Mouse (Mus musculus): ENCODE measurements around the gene Mtfr1l. TPM values are rescaled to one million over a fixed set of nuclear protein-coding genes. Genes with fewer than 3 reads are reported as not detected.
"Not testable (repeated sequence)": the region's sequence is repeated elsewhere in the genome, so short reads cannot be mapped to it uniquely, and the experiment has no call there.

Mtfr1l gene
- total and polyA plus RNA-seq, 2 experiments from 2014 or later, result 159 to 207 TPM

DNA sequence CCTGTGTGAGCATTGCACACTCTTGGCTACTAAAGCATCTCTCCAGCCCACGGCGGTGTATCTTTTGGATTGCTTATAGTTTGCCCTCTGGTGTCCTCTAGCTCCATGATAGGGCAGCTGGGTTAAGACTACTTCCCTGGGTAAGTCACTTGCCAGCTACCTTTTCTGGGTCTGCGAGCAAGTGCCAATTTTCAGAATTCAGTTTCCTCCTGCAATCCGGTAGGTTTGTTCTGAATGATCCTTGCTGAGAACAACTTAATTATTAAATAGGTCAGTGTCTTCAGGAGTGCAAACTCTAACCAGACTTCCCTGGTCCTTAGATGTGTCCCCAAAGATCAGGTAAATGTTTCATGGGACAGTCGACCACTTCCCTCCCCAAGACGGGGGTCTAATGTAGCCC, 34.1 kb downstream of the Mtfr1l start:
- 82% methylated on average over 6 of the region's 6 CpGs for WGBS
- Histone ChIP-seq H3K27me3 (ENCODE audit: control insufficient read depth, insufficient read depth, low read length) (no peaks in the 10 kb centered on the region), H3K4me1 (ENCODE audit: control insufficient read depth, insufficient read depth) (peaks cover 19% of the 10 kb centered on the region), H3K27ac (ENCODE audit: low read depth) (no peak overlapping the region), H3K9me3 (replicated peaks; ENCODE audit: control insufficient read depth, low read length) (no peaks in the 10 kb centered on the region; the same call in 1 of the 2 replicates), H3K4me3 (ENCODE audit: low read depth, low read length) (no peak overlapping the region), H3K4me2 (ENCODE audit: low read depth, low read length) (no peak overlapping the region), H3K9ac (replicated peaks; ENCODE audit: low read depth, low read length) (no peak overlapping the region), H3K36me3 (replicated peaks; ENCODE audit: control insufficient read depth, insufficient read depth, low read length) (no peaks in the 10 kb centered on the region)
- no peak for DNase-seq (ENCODE audit: low spot score)
- no peak for ATAC-seq (ENCODE audit: insufficient read depth, low read depth)
- no peak for TF ChIP-seq CTCF (IDR thresholded peaks at IDR 0.05; ENCODE audit: low read depth)
- no peak for TF ChIP-seq EP300 (IDR thresholded peaks at IDR 0.05; ENCODE audit: low read depth)

GRCm38 (mm10) chr4:134498983-134499382, 36.2 kb downstream of the Mtfr1l start:
- not testable (repeated sequence) for H3K36me3 ChIP-seq (replicated peaks; ENCODE audit: control insufficient read depth, insufficient read depth, low read length); DNase-seq (ENCODE audit: low spot score); H3K27ac ChIP-seq (ENCODE audit: low read depth); H3K9ac ChIP-seq (replicated peaks; ENCODE audit: low read depth, low read length); H3K4me2 ChIP-seq (ENCODE audit: low read depth, low read length); H3K27me3 ChIP-seq (ENCODE audit: control insufficient read depth, insufficient read depth, low read length); H3K9me3 ChIP-seq (replicated peaks; ENCODE audit: control insufficient read depth, low read length); ATAC-seq (ENCODE audit: insufficient read depth, low read depth); H3K4me3 ChIP-seq (ENCODE audit: low read depth, low read length)
- H3K4me1 ChIP-seq (ENCODE audit: control insufficient read depth, insufficient read depth), result peaks cover 36% of the 10 kb centered on the region
- WGBS, result 74% methylated on average over 6 of the region's 6 CpGs

GRCm38 (mm10) chr4:134497986-134498731, 37.0 kb downstream of the Mtfr1l start:
- no peak for TF ChIP-seq CTCF (IDR thresholded peaks at IDR 0.05; ENCODE audit: low read depth)
- no peak for TF ChIP-seq EP300 (IDR thresholded peaks at IDR 0.05; ENCODE audit: low read depth)
- no peak overlapping the region for H3K9ac ChIP-seq (replicated peaks; ENCODE audit: low read depth, low read length)
- no peaks in the 10 kb centered on the region for H3K36me3 ChIP-seq (replicated peaks; ENCODE audit: control insufficient read depth, insufficient read depth, low read length)
- H3K4me3 ChIP-seq (ENCODE audit: low read depth, low read length), result no peak overlapping the region
- H3K27ac ChIP-seq (ENCODE audit: low read depth), result no peak overlapping the region
- H3K4me1 ChIP-seq (ENCODE audit: control insufficient read depth, insufficient read depth), result peaks cover 36% of the 10 kb centered on the region
- H3K4me2 ChIP-seq (ENCODE audit: low read depth, low read length), result peak overlapping the region; percentile 96
- DNase-seq (ENCODE audit: low spot score) (no peak), ATAC-seq (ENCODE audit: insufficient read depth, low read depth) (no peak)
- 53% methylated on average over 12 of the region's 12 CpGs for WGBS
- no peaks in the 10 kb centered on the region for H3K9me3 ChIP-seq (replicated peaks; ENCODE audit: control insufficient read depth, low read length)
- H3K27me3 ChIP-seq (ENCODE audit: control insufficient read depth, insufficient read depth, low read length), result no peaks in the 10 kb centered on the region

DNA sequence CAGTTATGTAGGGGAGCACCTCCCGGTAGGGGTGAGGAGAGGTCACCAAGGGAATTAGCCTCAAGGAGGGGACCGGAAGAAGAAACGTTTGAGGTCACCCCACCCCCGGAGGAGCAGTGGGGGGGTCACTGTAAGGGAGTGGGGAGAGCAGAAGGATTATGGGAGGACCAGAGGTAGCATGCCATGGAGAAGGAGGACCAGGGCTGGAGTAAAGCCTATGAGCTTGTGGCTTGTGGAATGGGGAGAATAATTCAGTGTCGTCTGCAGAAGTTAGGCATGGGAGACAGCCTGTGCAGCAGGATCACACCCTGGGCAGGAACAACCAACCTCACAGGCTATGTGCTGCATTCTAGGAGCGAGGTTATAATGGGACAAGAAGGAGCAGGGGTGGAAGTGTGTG, 38.0 kb downstream of the Mtfr1l start:
- Histone ChIP-seq H3K9me3 (replicated peaks; ENCODE audit: control insufficient read depth, low read length) (no peaks in the 10 kb centered on the region), H3K27me3 (ENCODE audit: control insufficient read depth, insufficient read depth, low read length) (no peaks in the 10 kb centered on the region), H3K9ac (replicated peaks; ENCODE audit: low read depth, low read length) (peak overlapping the region; percentile 59), H3K4me3 (ENCODE audit: low read depth, low read length) (peak overlapping the region; percentile 60), H3K27ac (ENCODE audit: low read depth) (peak overlapping the region; percentile 81), H3K4me1 (ENCODE audit: control insufficient read depth, insufficient read depth) (peaks cover 36% of the 10 kb centered on the region), H3K36me3 (replicated peaks; ENCODE audit: control insufficient read depth, insufficient read depth, low read length) (no peaks in the 10 kb centered on the region), H3K4me2 (ENCODE audit: low read depth, low read length) (peak overlapping the region; percentile 96)
- 4% methylated on average over 6 of the region's 6 CpGs for WGBS
- ATAC-seq (ENCODE audit: insufficient read depth, low read depth) (no peak; the same call in 1 of the 2 replicates), DNase-seq (ENCODE audit: low spot score) (no peak)
- TF ChIP-seq EP300 (IDR thresholded peaks at IDR 0.05; ENCODE audit: low read depth), result no peak
- TF ChIP-seq CTCF (IDR thresholded peaks at IDR 0.05; ENCODE audit: low read depth), result no peak

DNA sequence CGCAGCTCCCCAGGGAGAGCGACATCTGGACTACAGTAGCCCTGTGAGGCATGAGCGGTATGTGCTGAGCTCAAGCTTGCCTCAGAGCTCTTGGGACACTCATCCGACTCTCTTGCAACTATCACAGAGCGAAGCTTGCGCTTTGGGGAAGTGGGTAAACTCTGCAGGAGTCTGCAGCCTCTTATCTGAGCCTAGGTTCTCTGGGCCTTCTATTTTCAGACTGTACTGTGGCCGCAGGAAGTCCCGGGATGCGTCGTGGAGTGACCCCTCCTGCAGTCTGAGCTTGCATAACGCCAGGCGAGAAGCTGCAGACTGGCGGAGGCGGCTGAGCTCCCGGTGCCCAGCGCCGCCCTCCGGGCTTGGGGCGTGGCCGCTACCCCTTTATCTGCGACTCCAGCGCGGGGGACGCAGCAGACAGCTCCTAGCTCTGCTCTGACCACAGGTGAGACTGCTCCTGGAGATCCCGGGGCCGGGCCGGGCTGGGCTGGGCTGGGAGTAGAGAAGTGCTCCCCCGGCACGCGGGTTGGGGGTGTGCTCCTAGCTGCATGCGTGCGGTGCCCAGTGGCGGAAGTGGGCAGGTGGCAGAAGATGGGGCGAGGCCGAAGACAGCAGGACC, 38.5 kb downstream of the Mtfr1l start, which contains the start of gene Paqr7:
Paqr7 (plus strand) TSS at position 103 of the 616 bp plus-strand sequence.
- TF ChIP-seq CTCF (IDR thresholded peaks at IDR 0.05; ENCODE audit: low read depth) (0 out of 2 replicates have a peak, but pooled peaks have one; percentile 0), EP300 (IDR thresholded peaks at IDR 0.05; ENCODE audit: low read depth) (peak; percentile 46; the same call in 1 of the 2 replicates)
- Histone ChIP-seq H3K27ac (ENCODE audit: low read depth) (peak within 1 kb of the TSS; percentile 81), H3K4me1 (ENCODE audit: control insufficient read depth, insufficient read depth) (peaks cover 36% of the 10 kb centered on the region), H3K36me3 (replicated peaks; ENCODE audit: control insufficient read depth, insufficient read depth, low read length) (no peaks in the 10 kb centered on the region), H3K9ac (replicated peaks; ENCODE audit: low read depth, low read length) (peak within 1 kb of the TSS; percentile 59), H3K27me3 (ENCODE audit: control insufficient read depth, insufficient read depth, low read length) (no peaks in the 10 kb centered on the region), H3K4me2 (ENCODE audit: low read depth, low read length) (peak within 1 kb of the TSS; percentile 96), H3K9me3 (replicated peaks; ENCODE audit: control insufficient read depth, low read length) (no peaks in the 10 kb centered on the region), H3K4me3 (ENCODE audit: low read depth, low read length) (peak within 1 kb of the TSS; percentile 60)
- ATAC-seq (ENCODE audit: insufficient read depth, low read depth), result peak; percentile 82
- DNase-seq (ENCODE audit: low spot score), result peak; percentile 68
- WGBS, result 1% methylated on average over 35 of the region's 35 CpGs

Data from heart, postnatal 0 days (tissue).